Mouse (Mus musculus): ENCODE measurements at regions not wholly inside any gene's neighbourhood (a gene's known extent, or its start where the extent isn't known, plus 50 kb on each side); places are given as distances from the start of the nearest gene placed in this dataset.

DNA sequence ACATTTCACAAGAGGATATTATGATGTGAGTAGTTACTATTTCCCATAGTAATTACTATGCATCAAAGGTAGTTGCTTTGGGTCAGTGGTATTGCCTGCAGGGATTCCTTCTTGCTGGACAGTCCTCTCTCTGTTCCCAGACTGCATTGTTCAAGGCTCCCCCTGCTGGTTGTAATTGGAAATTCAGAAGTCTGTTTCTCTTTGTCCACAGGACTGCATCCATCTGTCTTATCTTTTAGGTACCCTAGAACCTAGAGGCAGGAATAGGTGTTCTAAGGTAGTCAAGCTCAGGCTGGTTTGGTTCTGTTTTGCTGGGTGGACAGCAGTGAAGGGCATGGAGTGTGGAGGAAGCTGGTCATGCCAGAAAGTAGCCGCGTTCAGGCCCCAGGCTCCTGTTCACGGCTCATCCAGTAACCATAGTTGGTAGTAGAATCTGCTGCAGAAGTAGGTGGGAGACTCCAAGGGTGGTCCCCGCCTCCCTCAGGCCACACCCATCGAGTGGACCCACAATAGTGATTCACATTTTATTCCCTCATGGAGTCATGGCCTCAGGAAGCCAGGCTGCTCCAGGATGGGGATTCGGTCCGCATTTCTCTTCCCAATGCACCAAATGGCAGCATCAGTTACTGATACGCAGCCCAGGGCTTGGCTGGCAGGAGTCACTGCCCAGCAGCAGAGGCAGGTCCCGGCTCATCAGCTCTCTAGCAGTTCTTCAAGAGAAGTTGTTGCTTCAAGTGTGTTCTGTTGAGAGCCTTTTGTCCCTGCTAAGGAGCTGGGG is 51.7 kb upstream of the Caprin1 start:
- peak; percentile 17 for DNase-seq

DNA sequence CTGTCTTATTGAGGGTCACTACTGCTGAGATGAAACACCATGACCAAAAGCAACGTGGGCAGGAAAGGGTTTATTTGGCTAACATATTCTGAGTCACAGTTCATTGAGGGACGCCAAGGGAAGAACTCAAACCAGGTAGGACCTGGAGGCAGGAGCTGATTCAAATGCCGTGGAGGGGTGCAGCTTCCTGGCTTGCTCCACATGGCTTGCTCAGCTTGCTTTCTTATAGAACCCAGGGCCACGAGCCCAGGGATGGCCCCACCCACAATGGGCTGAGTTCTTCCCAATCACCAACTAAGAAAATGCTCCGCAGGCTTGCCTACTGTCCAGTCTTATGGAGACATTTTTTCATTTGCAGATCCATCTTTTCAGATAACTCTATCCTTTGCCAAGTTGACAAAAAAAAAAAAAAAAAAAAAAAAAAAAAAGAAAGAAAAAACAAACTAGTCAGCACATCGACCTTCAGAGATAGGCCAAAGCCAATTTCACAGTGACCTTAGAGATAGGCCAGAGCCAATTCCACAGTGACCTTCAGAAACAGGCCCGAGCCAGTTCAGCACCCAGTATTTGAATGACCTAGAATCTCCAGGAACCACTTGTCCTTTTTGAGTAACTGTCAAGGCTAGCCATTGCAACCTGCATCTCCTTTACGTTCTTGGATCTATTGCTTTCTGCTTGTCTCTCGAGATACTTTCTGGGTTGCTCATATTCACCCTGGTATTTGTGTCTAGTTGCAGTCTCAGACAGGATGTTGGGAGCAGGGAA is 52.5 kb upstream of the Caprin1 start:
- no peak for DNase-seq

DNA sequence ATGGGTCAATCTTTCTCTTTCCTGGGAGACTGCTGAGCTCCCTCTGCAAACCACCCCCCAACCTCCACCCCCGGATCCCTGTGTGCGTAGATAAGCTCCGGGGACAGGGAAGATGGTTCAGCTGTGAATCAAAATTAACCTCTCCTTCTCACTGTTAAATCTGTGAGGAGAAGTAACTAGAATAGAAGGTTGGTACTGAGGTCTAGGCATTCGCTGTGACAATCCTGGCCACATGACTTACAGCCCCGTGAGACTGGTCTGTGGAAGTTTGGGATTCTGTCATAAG is 53.0 kb upstream of the Caprin1 start:
- DNase-seq: no peak

DNA sequence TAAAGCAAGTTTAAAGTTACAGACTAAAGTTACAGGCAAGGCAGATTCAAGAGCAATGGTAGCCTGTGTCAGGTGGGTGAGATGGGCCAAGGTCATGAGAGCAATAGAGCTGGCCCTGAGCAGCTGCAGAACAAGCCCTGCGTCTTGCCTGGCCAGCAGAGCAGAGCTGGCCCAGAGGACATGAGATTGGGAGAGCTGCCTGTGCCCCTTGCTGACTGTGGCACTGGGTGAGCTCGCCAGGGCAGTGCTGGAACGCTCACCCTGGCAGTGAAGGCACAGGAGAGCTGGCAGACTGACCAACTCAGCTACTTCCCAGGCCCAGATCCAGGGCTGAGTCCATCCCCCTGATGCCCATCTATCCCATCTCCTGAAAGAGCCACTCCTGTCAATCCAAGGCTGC is 53.7 kb upstream of the Caprin1 start:
- DNase-seq: no peak

DNA sequence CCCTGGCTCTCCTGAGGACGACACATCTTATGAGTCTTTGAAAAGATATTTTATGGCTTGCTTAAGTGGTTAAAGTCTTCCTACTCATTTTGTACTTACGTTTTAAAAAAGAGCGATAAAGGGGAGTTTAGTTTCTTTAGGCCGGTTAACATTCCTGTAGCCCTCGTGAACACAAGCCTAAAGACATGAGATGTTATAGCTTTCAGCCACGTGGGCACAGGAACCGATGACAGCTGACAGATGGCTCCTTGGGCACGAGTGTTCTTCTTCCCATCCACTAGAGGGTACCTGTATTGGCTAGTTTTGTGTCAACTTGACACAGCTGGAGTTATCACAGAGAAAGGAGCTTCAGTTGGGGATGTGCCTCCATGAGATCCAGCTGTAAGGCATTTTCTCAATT is 63.8 kb upstream of the Caprin1 start:
- DNase-seq: no peak

DNA sequence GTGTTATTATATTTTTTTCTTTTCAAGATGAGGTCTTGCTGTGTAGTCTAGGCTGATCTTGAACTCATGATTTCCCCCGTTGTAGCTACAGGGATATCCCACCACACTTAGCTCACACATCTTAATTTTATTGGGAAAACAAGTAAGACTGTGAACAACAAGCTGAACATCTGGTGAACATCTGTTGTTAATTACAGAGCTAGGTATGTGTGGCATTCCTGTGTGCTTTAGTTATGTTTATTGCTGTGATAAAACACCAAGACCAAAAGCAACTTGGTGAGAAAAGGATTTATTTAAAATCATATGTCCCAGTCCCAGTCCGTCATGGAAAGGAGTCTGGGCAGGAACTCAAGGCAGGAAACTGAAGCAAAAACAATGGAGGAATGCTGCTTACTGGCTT is 66.8 kb upstream of the Caprin1 start:
- DNase-seq: no peak

DNA sequence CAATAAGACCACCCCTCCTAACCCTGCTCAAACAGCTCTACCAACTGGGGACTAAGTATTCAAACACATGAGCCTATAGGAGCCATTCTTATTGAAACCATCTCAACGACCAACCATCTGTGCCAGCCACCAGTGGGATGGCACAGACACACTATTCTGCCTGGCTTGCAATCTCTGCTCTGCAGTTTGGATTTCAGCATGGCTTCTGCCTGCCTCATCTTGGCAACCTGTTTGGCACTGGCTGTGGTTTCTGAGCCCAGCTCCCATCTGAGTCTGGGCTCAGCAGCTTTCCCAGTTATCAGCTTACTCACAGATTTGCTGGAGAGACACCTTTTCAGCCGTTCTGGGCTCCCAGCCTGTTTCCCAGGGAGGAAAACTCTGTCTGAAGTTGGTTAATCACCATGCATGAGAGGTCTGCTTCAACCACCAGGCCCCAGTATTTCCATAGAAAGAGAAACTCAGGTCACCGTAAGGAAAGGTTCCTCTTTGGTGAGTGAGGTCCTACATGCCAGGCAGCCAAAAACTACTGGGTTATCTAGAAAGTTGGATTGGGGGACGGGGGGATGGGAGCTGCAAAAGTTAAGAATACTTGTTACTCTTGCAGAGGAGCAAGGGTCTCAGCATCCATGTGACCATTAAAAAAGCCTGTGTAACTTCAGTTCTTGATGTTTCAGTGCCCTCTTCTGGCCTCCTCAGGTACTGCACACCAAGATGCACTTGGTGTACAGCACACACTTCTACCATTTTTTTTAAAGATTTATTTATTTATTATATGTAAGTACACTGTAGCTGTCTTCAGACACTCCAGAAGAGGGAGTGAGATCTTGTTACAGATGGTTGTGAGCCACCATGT is 68.1 kb upstream of the Caprin1 start:
- DNase-seq: peak; percentile 15

DNA sequence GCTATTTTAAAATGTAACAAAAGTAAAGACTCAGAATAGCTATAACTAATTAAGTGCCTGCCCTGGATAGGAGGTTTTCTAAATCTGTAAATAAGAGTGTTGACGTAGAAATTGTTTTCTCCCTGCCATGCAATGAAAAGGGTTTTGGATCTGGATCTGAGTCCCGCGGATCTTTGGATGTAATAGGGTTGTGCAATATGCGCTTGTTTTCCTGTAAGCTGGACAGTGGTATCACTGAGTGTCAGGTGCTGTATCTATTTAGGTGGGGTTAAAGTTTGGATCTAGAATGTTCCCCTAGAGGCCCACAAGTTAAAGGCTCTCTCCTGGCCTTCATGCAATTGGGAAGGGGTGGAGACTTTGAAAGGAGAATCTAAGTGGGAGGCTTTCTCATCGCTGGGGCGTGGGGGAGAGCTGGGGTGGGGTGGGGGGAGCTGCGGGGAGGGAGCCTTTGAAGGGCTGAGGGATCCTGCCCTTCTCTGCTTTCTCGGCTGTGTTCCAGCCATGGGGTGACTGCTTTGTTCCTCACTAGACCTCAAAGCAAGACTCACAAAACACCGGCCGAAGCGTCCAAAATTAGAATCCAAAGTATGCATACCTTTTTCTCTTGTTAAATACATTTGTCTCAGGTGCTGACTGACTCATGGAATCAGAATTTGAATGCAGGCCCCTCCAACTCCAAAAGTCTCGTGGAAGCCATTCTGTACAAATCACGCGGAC is 70.0 kb upstream of the Caprin1 start:
- no peak for DNase-seq

DNA sequence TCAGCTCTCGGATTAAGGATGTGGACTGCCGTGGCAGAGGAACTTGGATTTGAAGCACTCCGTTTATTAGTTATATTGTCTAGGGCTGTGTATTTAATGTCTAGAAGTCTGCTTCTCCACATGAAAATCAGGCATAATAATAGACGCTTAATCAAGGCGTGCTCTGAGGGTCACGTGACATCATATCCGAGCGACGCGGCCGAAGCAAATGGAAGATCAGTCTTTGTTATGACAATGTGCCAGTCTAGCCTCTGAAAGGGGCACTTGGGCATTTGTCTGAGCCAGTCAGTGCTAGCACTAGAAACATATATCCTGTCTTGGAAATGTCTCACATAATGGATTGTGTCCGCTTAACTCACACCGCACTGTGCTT is 70.5 kb upstream of the Caprin1 start:
- no peak for DNase-seq

DNA sequence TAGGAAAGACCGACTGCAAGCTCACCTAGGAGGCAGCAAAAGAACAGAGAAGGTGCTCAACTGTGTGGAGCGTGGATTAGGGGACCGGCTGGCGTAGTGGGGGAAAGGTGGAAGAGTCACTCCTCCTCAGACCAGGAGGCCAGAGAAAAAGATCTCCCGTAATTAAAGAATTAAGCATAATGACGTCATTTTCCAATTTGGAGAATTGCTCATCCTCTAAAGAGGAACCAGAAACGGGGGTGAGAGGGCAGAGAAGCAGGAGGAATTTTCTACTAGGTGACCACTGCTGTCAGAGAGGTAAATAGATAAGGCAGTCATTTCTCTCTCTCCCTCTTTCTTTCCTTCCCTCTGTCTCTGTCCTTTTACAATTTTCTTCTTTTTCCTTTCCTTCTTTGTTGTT is 71.2 kb upstream of the Caprin1 start:
- DNase-seq: no peak

DNA sequence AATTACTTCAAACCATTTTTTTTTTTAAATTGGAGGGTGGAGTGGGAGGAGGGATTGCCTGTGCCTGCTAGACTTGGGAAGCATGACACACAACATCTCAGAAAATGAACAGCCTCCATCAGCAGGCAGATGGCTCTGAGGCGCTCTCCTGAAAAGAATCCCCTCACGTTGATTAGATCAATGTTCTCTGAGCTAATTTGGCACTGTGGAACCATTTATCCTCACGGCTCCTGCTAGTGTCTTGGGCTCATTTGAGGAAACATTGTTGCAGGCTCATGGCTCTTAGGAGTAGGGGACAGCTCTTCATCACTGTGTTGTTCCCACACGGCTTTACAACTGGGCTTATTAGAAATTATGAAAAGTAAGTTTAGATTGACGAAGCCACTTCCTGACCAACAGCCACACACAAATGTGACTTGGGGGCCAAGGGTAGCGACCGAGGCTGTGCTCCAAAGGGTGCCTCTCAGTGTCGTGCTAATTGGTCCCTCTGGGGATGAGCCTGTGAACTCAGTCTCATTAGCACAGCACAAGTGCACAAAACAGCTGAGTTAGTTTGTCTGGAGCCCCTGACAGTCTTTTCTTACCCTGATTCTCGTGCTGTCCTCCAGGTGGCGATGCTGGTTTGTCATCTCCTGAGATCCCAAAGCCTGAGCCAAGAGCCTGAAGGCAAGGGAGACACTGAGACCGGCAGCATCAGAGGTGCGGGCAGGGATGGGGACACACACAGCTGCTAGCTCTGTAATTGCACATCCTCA is 74.2 kb upstream of the Caprin1 start:
- DNase-seq: peak; percentile 56

DNA sequence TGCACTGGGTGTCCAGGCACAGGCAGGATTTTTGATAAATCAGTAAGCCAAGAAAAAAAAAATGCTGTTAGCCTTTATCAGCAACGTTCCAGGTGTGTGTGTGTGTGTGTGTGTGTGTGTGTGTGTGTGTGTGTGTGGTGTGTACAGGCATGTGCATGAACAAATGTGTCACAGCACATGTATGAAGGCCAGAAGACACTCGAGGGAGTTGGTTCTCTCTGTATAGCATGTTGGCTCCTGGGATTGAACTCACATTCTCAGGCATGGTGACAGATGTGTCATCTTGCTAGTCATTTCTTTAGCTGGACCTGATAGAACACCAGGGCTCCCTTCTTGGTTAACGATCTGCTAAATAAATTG is 74.8 kb upstream of the Caprin1 start:
- DNase-seq: no peak

DNA sequence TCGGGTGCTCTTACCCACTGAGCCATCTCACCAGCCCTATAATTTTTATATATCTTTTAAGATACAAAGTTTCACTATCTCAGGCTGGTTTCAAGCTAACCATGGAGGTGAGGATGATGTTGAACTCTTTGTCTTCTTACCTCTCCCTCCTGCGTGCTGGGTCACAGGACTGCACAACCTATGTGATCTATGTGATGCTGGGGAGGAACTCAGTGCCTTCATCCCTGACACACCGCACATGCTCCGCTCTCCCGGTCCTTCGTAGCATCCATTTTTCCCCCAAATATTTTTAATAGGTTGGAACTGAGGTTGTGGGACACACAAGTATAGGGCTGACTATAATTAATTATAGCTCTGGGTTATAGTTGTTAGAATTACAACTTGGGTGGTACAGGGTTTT is 75.9 kb upstream of the Caprin1 start:
- DNase-seq: no peak

DNA sequence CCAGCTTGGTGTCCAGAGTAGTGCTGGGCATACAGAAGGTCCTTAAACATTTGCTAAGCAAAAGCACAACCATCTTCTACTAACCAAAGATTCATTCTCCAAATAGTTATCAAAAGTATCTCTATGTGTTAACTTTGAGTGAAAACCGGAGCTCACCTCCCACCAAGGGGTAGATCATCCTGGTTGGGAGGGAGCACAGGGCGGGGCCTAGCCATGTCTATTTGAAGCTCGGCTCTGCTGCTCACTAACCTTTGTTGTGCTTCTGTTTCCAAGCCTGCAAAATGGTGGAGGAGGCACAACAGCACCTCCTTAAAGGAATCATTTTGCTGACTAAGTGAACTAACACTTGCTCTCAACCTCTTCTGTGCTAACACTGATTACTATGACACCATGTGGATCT is 77.0 kb upstream of the Caprin1 start:
- DNase-seq: no peak

DNA sequence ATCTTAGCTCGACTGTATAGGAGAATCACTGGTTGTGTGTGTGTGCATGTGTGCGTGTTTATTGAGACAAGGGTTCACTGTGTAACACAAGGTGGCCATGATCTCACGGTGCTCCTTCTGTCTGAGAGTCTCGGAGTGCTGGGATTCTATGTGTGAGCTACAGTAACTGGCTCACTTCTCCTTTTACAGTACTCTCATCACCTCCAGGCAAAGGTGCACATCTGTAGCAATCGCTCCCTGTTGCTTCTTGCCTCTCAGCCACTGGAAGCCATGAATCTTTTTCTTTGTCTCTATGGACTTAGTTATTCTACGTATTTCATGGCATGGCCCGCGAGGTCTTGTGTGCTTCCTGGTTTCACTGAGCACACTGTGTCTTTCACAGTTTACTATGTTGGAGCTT is 78.3 kb upstream of the Caprin1 start:
- DNase-seq: no peak

DNA sequence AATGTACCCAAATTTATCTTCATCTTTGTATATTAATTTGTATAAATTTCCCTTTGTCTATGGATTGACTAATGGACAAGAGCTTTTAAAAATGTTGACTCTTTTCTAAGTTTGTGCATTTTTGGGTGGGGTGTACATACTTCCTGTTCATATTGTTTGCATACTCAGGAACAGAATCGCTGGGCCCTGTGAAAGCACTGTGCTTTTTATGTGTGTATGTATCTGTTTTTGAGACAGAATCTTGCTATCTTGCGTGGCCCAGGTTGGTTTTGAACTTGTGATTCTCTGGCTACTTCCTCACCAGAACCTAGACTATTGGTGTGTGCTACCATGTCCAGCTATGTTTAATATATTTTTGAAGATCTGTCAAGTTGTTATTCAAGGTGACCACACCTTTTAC is 78.8 kb upstream of the Caprin1 start:
- no peak for DNase-seq

DNA sequence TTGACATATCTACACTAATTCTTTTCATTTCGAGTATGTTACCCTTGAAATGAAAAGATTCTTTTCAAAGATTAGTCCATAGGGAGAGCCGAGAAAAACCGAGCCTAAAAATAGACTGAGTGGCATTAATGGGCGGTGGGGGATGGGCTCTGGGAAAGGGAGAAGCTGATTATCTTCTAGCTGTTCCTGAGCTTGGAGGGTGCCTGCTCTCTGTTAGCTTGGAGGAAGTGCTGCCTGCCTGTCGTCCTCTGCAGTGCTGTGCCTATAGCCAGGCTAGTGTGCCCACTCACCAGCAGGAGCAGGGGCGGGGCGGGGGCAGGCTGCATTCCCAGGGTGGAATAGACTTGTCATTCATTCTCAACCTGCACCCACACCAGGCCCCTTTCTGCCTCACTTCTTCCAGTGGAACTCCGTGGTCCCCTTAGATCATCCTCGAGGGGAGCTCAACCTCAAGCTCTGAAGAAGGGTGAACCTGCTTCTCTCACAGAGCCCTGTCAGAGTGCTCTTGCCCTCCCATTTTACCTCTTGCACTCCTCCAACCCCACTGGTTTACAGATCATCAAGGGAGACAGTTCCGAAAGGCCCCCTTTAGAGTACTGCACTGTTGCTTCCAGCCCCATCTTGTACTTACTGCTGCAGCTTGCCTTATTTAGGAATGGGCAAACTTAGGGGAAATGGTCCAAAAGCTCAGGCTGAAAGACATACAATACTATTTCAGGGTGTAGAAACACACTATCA is 76.6 kb upstream of the Lmo2 start:
- no peak for DNase-seq

DNA sequence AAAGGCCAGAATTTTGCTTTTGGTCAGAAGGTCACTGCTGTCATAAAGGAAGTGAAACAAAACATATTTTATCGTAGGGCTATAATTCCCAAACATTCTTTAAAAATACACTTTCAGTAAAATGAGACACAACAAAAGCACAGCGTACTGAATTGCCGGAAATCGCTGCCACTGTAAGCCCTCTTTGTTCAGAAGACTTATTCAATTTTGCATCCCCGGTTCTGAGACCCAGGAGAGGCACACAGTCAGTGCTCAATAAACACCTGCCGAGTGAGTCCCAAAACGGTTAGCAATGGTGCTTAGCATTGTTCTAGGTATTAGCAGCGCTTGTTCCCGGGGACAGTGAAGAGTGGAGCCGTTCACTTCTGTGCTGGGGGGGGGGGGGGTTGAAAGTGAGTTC is 72.9 kb upstream of the Lmo2 start:
- no peak for DNase-seq

DNA sequence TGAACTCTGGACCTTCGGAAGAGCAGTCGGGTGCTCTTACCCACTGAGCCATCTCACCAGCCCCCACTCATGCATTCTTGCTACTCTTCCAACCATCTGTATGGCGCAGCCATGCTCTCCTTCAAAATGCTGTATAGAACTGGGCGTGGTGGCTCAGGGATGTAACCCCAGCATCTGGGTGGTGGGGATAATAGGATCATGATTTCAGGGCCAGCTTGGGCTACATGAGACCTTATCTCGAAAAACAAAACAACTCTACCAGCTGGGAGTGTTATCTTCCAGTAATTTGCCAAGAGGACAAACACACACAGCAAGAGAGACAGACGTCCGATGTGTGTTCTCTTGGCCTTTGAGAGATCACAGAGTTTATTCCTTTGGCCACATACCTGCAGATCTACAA is 69.8 kb upstream of the Lmo2 start:
- DNase-seq: no peak

DNA sequence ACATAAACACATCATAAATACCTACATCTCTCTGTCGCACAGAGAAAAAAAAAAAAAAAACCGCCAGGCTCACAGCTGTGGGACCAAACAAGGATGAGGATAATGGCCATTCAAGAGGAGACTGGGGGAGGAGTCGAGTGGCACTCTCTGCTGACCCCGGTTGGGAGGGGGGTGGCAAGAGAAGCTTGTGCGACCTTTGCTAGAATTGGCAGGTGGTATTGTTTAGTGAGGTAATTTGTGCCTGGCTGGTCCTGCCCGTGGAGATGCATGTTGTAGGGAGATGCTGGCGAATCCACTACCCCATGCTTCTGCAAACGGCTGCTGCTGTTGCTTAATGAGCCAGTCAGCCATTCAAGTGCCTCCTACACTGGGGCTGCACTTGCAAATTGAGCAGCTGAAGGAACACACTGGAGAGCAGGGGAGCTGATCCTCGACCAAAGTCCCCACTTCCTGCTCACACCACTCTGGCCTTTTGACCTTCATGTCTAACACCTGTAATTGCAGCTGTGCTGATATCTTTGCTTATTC is 66.5 kb upstream of the Lmo2 start:
- DNase-seq: no peak

DNA sequence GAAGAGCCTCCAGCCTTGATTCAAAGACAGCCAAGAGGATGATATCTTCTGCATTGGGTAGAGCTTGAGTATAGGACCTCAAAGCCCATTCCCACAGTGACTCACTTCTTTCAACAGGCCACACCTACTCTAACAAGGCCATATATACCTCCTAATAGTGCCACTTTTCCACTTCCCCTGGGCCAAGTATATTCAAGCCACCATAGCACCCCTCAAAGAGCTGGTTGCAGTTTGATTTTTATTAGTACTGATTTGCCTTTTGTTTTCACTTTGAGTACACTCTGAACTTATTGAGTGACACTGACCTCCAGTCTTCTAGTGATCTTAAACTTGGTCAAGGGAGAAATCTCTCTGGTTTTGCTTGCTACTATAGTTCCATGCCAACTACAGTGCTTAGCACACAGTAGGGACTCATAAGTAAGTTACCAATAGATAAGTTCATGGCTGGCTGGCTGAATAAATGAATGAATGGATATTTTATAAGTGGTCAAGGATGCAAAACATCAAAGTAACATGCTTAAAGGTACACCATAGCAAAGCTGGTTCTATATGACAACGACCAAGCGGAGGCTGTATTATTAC is 64.5 kb upstream of the Lmo2 start:
- no peak for DNase-seq
